Mouse (Mus musculus): Measurements from ENCODE around the gene Tnpo2. TPM values are rescaled to one million over a fixed set of nuclear protein-coding genes. Genes with fewer than 3 reads are reported as not detected.
"Not testable (repeated sequence)": the region's sequence is repeated elsewhere in the genome, so short reads cannot be mapped to it uniquely, and the experiment has no call there.

Gene Tnpo2
- polyA plus RNA-seq, 1 experiment: 106 TPM

DNA sequence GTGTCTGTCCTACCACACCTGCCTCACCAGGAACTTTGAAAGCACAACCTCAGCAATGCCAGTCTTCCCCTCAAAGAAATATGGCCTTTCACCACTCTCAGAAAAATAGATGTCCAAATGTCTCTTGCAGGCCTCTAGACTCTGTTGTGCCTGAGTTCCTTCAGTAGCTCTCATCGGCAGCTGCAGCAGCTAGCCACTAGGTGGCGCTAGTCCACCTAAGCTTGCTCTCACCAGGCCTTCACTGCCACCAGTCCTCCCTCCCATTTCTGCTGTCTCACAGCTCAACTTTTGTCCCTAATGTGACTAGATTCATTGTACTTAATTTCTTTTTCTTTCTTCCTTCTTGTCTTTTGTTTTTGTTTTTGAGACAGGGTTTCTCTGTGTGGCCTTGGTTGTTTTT, 40.3 kb downstream of the Tnpo2 start:
- no peak for TF ChIP-seq POLR2A (IDR thresholded peaks at IDR 0.05; ENCODE audit: low read depth, low read length)
- TF ChIP-seq CTCF (IDR thresholded peaks at IDR 0.05; ENCODE audit: borderline replicate concordance, insufficient read depth, low read length): peak; percentile 96
- no peak overlapping the region for H3K4me3 ChIP-seq (ENCODE audit: insufficient read depth, low read length)
- no peaks in the 10 kb centered on the region for H3K4me1 ChIP-seq (ENCODE audit: control insufficient read depth, insufficient read depth, low read length)
- H3K27ac ChIP-seq (ENCODE audit: insufficient read depth, low read length): no peak overlapping the region

- TF ChIP-seq POLR2A (IDR thresholded peaks at IDR 0.05; ENCODE audit: low read depth, low read length) (no peak), CTCF (IDR thresholded peaks at IDR 0.05; ENCODE audit: borderline replicate concordance, insufficient read depth, low read length) (no peak)
- Histone ChIP-seq H3K27ac (ENCODE audit: insufficient read depth, low read length) (no peak overlapping the region), H3K4me3 (ENCODE audit: insufficient read depth, low read length) (peak overlapping the region; percentile 67), H3K4me1 (ENCODE audit: control insufficient read depth, insufficient read depth, low read length) (peaks cover 7% of the 10 kb centered on the region; the same call in 1 of the 2 replicates)
These were observed 43.5 kb downstream of the Tnpo2 start for GRCm38 (mm10) chr8:85080214-85080531.

GRCm38 (mm10) chr8:85080532-85081215, 44.0 kb downstream of the Tnpo2 start, which contains the start of gene Wdr83os:
Wdr83os (plus strand) TSS chr8:85080740.
- Histone ChIP-seq H3K4me1 (ENCODE audit: control insufficient read depth, insufficient read depth, low read length) (peaks cover 7% of the 10 kb centered on the region; the same call in 1 of the 2 replicates), H3K27ac (ENCODE audit: insufficient read depth, low read length) (0 out of 2 replicates have a peak within 1 kb of the TSS, but pooled peaks have one; percentile 44), H3K4me3 (ENCODE audit: insufficient read depth, low read length) (peak within 1 kb of the TSS; percentile 67)
- TF ChIP-seq POLR2A (IDR thresholded peaks at IDR 0.05; ENCODE audit: low read depth, low read length) (peak; percentile 28), CTCF (IDR thresholded peaks at IDR 0.05; ENCODE audit: borderline replicate concordance, insufficient read depth, low read length) (no peak)

DNA sequence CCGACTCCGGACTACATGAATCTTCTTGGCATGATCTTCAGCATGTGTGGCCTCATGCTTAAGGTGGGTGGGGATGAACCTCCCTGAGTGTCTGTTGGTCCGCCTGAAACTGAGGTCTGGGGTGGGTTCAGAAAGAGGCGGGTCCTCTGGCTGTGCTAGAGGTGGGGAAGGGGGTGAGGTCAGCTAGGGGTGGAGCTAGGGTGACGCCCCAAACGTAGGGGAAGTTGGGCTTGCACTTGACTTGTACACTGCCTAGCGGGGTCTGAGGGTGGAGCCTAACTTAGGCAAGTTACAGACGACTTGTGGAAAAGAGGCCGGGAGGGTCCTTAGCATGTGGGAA, 44.5 kb downstream of the Tnpo2 start, which contains the start of gene Wdr83:
Wdr83 (minus strand) TSS at position 91 of the 340 bp plus-strand sequence.
- H3K4me3 ChIP-seq (ENCODE audit: insufficient read depth, low read length): peak within 1 kb of the TSS; percentile 67

DNA sequence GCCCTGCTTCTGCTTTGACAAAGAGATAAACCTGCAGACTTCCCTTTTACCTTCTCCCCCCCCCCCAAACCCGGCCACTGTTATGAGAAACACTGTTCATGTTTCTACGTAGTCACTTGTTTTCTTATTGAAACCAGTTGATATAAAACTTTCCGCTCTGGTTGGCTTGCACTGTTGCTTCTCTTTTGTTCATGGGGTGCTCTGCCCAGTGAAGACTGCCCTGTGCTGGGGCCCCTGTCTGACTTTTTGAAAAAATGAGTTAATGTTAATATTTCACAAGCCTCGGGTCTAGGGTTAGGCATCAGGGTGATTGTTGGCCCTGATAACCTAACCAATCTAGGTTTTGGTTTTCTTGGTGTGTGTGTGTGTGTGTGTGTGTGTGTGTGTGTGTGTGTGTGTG, 45.5 kb downstream of the Tnpo2 start:
- not testable (repeated sequence) for H3K4me3 ChIP-seq (ENCODE audit: insufficient read depth, low read length); H3K27ac ChIP-seq (ENCODE audit: insufficient read depth, low read length); H3K4me1 ChIP-seq (ENCODE audit: control insufficient read depth, insufficient read depth, low read length)

More for the DNA sequence above, 44.5 kb downstream of the Tnpo2 start, which contains the start of gene Wdr83:
- no peak; the same call in 1 of the 2 replicates for TF ChIP-seq POLR2A (IDR thresholded peaks at IDR 0.05; ENCODE audit: low read depth, low read length)
- no peak for TF ChIP-seq CTCF (IDR thresholded peaks at IDR 0.05; ENCODE audit: borderline replicate concordance, insufficient read depth, low read length)
- Histone ChIP-seq H3K4me1 (ENCODE audit: control insufficient read depth, insufficient read depth, low read length) (peaks cover 7% of the 10 kb centered on the region; the same call in 1 of the 2 replicates), H3K27ac (ENCODE audit: insufficient read depth, low read length) (0 out of 2 replicates have a peak within 1 kb of the TSS, but pooled peaks have one; percentile 44)

DNA sequence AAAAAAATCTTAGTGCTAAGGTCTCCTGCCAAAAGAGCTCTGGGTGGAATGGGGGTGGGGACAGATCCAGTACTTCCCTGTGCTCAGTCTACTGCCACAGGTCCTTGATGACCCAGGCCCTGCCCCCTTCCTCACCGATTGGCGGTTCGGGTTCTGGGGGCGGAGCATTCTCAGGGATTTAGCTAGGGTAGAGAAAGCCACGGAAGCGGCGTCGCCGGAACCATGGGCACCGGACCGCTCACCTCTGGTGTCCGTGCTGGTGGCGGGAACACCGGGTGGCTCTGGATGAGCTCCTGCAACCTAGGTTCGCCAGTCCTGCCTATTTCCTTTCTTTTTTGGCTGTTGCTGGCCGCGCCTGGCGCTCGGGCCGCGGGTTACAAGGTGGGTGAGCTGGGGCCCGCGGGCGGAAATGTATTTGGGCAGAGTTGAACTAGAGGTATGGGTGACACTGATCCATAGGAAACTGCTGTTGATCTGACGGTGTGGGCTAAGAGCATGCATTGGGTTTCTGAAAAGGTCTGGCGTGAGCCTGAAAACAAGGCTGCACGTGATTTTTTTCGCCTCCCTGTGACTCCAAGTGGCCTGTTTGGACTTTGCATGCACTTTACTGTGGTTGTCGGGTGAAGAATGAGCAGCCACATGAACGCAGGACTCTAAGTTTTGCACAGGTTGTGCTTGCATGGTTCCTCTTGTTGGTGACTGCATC, 46.5 kb downstream of the Tnpo2 start, which contains the start of gene Man2b1:
Man2b1 (plus strand) TSS at position 163 of the 706 bp plus-strand sequence.
- TF ChIP-seq POLR2A (IDR thresholded peaks at IDR 0.05; ENCODE audit: low read depth, low read length): peak; percentile 96
- no peak for TF ChIP-seq CTCF (IDR thresholded peaks at IDR 0.05; ENCODE audit: borderline replicate concordance, insufficient read depth, low read length)
- H3K4me1 ChIP-seq (ENCODE audit: control insufficient read depth, insufficient read depth, low read length): peaks cover 7% of the 10 kb centered on the region; the same call in 1 of the 2 replicates
- peak within 1 kb of the TSS; percentile 39; the same call in 1 of the 2 replicates for H3K27ac ChIP-seq (ENCODE audit: insufficient read depth, low read length)
- peak within 1 kb of the TSS; percentile 73 for H3K4me3 ChIP-seq (ENCODE audit: insufficient read depth, low read length)

DNA sequence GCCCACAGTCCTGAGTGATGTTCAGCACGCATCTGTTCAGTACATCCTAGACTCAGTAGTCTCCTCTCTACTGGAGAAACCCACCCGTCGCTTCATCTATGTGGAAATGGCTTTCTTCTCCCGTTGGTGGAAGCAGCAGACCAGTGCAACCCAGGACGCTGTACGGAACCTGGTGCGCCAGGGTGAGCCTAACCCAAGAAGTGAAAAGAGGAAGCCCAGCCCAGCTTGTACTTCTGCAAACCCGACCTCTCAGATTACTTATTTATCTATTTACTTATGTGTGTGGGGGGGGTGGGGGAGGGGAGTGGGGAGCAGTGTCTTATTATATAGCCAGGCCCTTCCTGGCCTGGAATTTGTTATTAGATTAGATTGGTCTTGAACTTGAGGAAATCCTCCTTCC, 47.9 kb downstream of the Tnpo2 start:
- H3K4me1 ChIP-seq (ENCODE audit: control insufficient read depth, insufficient read depth, low read length): peaks cover 7% of the 10 kb centered on the region; the same call in 1 of the 2 replicates
- TF ChIP-seq CTCF (IDR thresholded peaks at IDR 0.05; ENCODE audit: borderline replicate concordance, insufficient read depth, low read length) (no peak), POLR2A (IDR thresholded peaks at IDR 0.05; ENCODE audit: low read depth, low read length) (no peak)
- no peak overlapping the region for H3K27ac ChIP-seq (ENCODE audit: insufficient read depth, low read length)
- H3K4me3 ChIP-seq (ENCODE audit: insufficient read depth, low read length): no peak overlapping the region

DNA sequence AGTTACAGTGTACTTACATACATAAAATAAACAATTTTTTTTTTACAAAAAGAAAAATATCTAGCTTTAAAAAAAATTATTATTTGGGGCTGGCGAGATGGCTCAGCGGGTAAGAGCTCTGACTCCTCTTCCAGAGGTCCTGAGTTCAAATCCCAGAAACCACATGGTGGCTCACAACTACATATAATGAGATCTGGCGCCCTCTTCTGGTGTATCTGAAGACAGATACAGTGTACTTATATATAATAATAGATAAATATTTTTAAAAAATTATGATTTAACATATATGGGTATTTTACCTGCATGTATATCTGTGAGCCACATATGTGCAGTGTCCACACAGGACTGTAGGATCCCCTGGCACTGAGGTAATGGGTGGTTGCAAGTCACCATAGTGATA, 49.5 kb downstream of the Tnpo2 start:
- TF ChIP-seq CTCF (IDR thresholded peaks at IDR 0.05; ENCODE audit: borderline replicate concordance, insufficient read depth, low read length) (no peak), POLR2A (IDR thresholded peaks at IDR 0.05; ENCODE audit: low read depth, low read length) (no peak)
- H3K4me1 ChIP-seq (ENCODE audit: control insufficient read depth, insufficient read depth, low read length): peaks cover 7% of the 10 kb centered on the region; the same call in 1 of the 2 replicates
- no peak overlapping the region for H3K4me3 ChIP-seq (ENCODE audit: insufficient read depth, low read length)
- no peak overlapping the region for H3K27ac ChIP-seq (ENCODE audit: insufficient read depth, low read length)

GRCm38 (mm10) chr8:85088771-85089170, 52.1 kb downstream of the Tnpo2 start:
- TF ChIP-seq POLR2A (IDR thresholded peaks at IDR 0.05; ENCODE audit: low read depth, low read length) (no peak), CTCF (IDR thresholded peaks at IDR 0.05; ENCODE audit: borderline replicate concordance, insufficient read depth, low read length) (no peak)
- H3K4me3 ChIP-seq (ENCODE audit: insufficient read depth, low read length): no peak overlapping the region
- no peak overlapping the region for H3K27ac ChIP-seq (ENCODE audit: insufficient read depth, low read length)
- peaks cover 5% of the 10 kb centered on the region; the same call in 1 of the 2 replicates for H3K4me1 ChIP-seq (ENCODE audit: control insufficient read depth, insufficient read depth, low read length)

DNA sequence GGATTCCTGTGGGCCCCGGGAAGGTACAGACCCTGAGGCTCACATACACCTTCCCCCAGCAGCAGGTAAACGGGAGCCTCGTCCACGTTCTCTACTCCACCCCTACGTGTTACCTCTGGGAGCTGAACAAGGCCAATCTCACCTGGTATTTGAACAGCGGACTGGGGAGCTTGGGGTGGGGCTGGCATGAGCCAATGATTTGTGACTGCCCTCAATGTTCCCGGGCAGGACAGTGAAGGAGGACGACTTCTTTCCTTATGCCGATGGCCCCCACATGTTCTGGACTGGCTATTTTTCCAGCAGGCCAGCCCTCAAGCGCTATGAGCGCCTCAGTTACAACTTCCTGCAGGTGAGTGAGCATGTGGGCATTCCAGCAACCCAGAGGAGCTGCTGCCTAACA, 54.1 kb downstream of the Tnpo2 start:
- no peak overlapping the region for H3K27ac ChIP-seq (ENCODE audit: insufficient read depth, low read length)
- TF ChIP-seq POLR2A (IDR thresholded peaks at IDR 0.05; ENCODE audit: low read depth, low read length) (no peak), CTCF (IDR thresholded peaks at IDR 0.05; ENCODE audit: borderline replicate concordance, insufficient read depth, low read length) (no peak)
- no peak overlapping the region for H3K4me3 ChIP-seq (ENCODE audit: insufficient read depth, low read length)
- H3K4me1 ChIP-seq (ENCODE audit: control insufficient read depth, insufficient read depth, low read length): no peaks in the 10 kb centered on the region

All from embryonic fibroblast, embryonic 13.5 days (primary cell).